Mouse (Mus musculus) G1E (cell line): ENCODE results near the gene Foxn3.

Source experiments
- CTCF ChIP-seq: IDR thresholded peaks from 2 replicates; pipeline ENCODE4 v1.5.1; 2012; ENCODE audit warnings: low read depth, low read length, inconsistent platforms, mixed read lengths
- GATA1 ChIP-seq: IDR thresholded peaks from 2 replicates; pipeline ENCODE4 v1.6.1; 2012; ENCODE audit warnings: borderline replicate concordance, low read length, inconsistent platforms, mixed read lengths
- GATA2 ChIP-seq: IDR thresholded peaks from 2 replicates; pipeline ENCODE4 v1.6.1; 2012; ENCODE audit warnings: low read depth, low read length, inconsistent platforms, borderline replicate concordance
- TAL1 ChIP-seq: conservative IDR thresholded peaks from 2 replicates; pipeline ENCODE4 v1.6.1; 2012; ENCODE audit warnings: low read depth, low read length, inconsistent platforms, mixed read lengths

- TF ChIP-seq CTCF, result no peak
- TF ChIP-seq GATA1, result no peak
- TF ChIP-seq TAL1, result no peak
- TF ChIP-seq GATA2, result no peak
Observed at GRCm38 (mm10) chr12:99303581-99303980, 259.8 kb downstream of the Foxn3 start.
